ENCODE assay signal across 12 mouse cellular contexts in genomic region chr3:159885781-159886400, GRCm38 (mm10). TPM values are rescaled to one million over a fixed set of nuclear protein-coding genes. Genes with fewer than 3 reads are reported as not detected.
DNase-seq lines count a peak whose midpoint lies in the region; ATAC-seq lines count a peak whose summit lies in the region.
"Had no signal": no experiment of that assay in that cellular context is flagged by ENCODE, and none has a peak within 500 bp of the region (broad histone marks: within the 10 kb centered on the region; RNA-seq: fewer than 3 reads in every experiment).

No protein-coding gene starts in this region.

- H3K4me1 ChIP-seq in embryonic facial prominence, embryonic 11.5 days (ENCODE audit: control insufficient read depth, insufficient read depth, low read length), result no peaks in the 10 kb centered on the region
- peaks cover 22% of the 10 kb centered on the region for H3K4me1 ChIP-seq in embryonic facial prominence, embryonic 10.5 days
- H3K4me1 ChIP-seq in neural tube, embryonic 11.5 days (ENCODE audit: control insufficient read depth, insufficient read depth, low read length), result peaks cover 5% of the 10 kb centered on the region; the same call in 1 of the 2 replicates
- peaks cover 9% of the 10 kb centered on the region; the same call in 1 of the 2 replicates for H3K4me1 ChIP-seq in hindbrain, embryonic 16.5 days (ENCODE audit: control insufficient read depth, insufficient read depth, low read depth, low read length)
- H3K4me1 ChIP-seq: liver, embryonic 12.5 days had no signal

- DNase-seq in embryonic facial prominence, embryonic 11.5 days (ENCODE audit: low spot score), result peak; percentile 4
- DNase-seq in embryonic facial prominence, embryonic 10.5 days (ENCODE audit: low spot score), result no peak
- DNase-seq in neural tube, embryonic 11.5 days (ENCODE audit: low spot score), result no peak
- no peak for DNase-seq in neural tube, embryonic 10.5 days (ENCODE audit: extremely low spot score, low spot score)
- DNase-seq in retina, postnatal 1 day, result peak; percentile 2
- DNase-seq in cerebellum, postnatal 14 days, result no peak
- no peak for DNase-seq in lung, postnatal 25 days (ENCODE audit: low spot score)
- DNase-seq: cerebellum, adult 8-10 months had no signal

- no peaks in the 10 kb centered on the region for H3K36me3 ChIP-seq in embryonic facial prominence, embryonic 11.5 days (replicated peaks; ENCODE audit: control insufficient read depth, insufficient read depth, low read depth, low read length)
- H3K36me3 ChIP-seq in embryonic facial prominence, embryonic 10.5 days (replicated peaks), result peaks cover 6% of the 10 kb centered on the region
- H3K36me3 ChIP-seq in neural tube, embryonic 11.5 days (ENCODE audit: control insufficient read depth, insufficient read depth, low read length), result no peaks in the 10 kb centered on the region; the same call in 1 of the 2 replicates
- H3K36me3 ChIP-seq in hindbrain, embryonic 16.5 days (ENCODE audit: control insufficient read depth, insufficient read depth, low read length), result no peaks in the 10 kb centered on the region
- H3K36me3 ChIP-seq: intestine, embryonic 15.5 days; liver, embryonic 12.5 days had no signal

- no peak overlapping the region for H3K9ac ChIP-seq in embryonic facial prominence, embryonic 11.5 days (replicated peaks; ENCODE audit: low read length)
- no peak overlapping the region for H3K9ac ChIP-seq in neural tube, embryonic 11.5 days (ENCODE audit: low read length)
- no peak overlapping the region for H3K9ac ChIP-seq in hindbrain, embryonic 16.5 days (ENCODE audit: low read depth, low read length)
- H3K9ac ChIP-seq: intestine, embryonic 15.5 days; liver, embryonic 12.5 days had no signal

- 18% methylated on average over 1 of the region's 1 CpGs for WGBS in embryonic facial prominence, embryonic 11.5 days
- WGBS in embryonic facial prominence, embryonic 10.5 days, result 7% methylated on average over 1 of the region's 1 CpGs
- WGBS in neural tube, embryonic 11.5 days, result 5% methylated on average over 1 of the region's 1 CpGs
- WGBS in hindbrain, embryonic 16.5 days, result 0% methylated on average over 1 of the region's 1 CpGs

- H3K9me3 ChIP-seq in embryonic facial prominence, embryonic 11.5 days (replicated peaks; ENCODE audit: control insufficient read depth, low read length), result no peaks in the 10 kb centered on the region
- H3K9me3 ChIP-seq in embryonic facial prominence, embryonic 10.5 days, result no peaks in the 10 kb centered on the region
- H3K9me3 ChIP-seq in neural tube, embryonic 11.5 days (ENCODE audit: control insufficient read depth, low read length), result no peaks in the 10 kb centered on the region
- no peaks in the 10 kb centered on the region for H3K9me3 ChIP-seq in hindbrain, embryonic 16.5 days (ENCODE audit: control insufficient read depth, low read length)
- H3K9me3 ChIP-seq: intestine, embryonic 15.5 days; liver, embryonic 12.5 days had no signal

- no peak overlapping the region for H3K4me2 ChIP-seq in embryonic facial prominence, embryonic 11.5 days (ENCODE audit: low read depth, low read length)
- H3K4me2 ChIP-seq in neural tube, embryonic 11.5 days (ENCODE audit: low read depth), result no peak overlapping the region
- no peak overlapping the region; the same call in 1 of the 2 replicates for H3K4me2 ChIP-seq in hindbrain, embryonic 16.5 days (ENCODE audit: low read length)
- H3K4me2 ChIP-seq: liver, embryonic 12.5 days had no signal

- H3K27me3 ChIP-seq in embryonic facial prominence, embryonic 11.5 days (ENCODE audit: control insufficient read depth, insufficient read depth, low read length), result no peaks in the 10 kb centered on the region
- H3K27me3 ChIP-seq in embryonic facial prominence, embryonic 10.5 days (replicated peaks; ENCODE audit: low read depth, poor library complexity, severe bottlenecking), result no peaks in the 10 kb centered on the region
- H3K27me3 ChIP-seq in neural tube, embryonic 11.5 days (ENCODE audit: control insufficient read depth, insufficient read depth, low read length), result no peaks in the 10 kb centered on the region
- no peaks in the 10 kb centered on the region for H3K27me3 ChIP-seq in hindbrain, embryonic 16.5 days (replicated peaks; ENCODE audit: control insufficient read depth, insufficient read depth, low read length)
- H3K27me3 ChIP-seq: intestine, embryonic 15.5 days; liver, embryonic 12.5 days had no signal

- H3K4me3 ChIP-seq in embryonic facial prominence, embryonic 11.5 days (ENCODE audit: low read depth, low read length), result no peak overlapping the region
- no peak overlapping the region for H3K4me3 ChIP-seq in embryonic facial prominence, embryonic 10.5 days
- no peak overlapping the region for H3K4me3 ChIP-seq in neural tube, embryonic 11.5 days (ENCODE audit: low read depth, low read length)
- H3K4me3 ChIP-seq in hindbrain, embryonic 16.5 days (ENCODE audit: low read length), result no peak overlapping the region
- H3K4me3 ChIP-seq: intestine, embryonic 15.5 days; liver, embryonic 12.5 days had no signal

- no peak overlapping the region for H3K27ac ChIP-seq in embryonic facial prominence, embryonic 11.5 days (replicated peaks; ENCODE audit: low read depth, low read length)
- H3K27ac ChIP-seq in embryonic facial prominence, embryonic 10.5 days (replicated peaks), result no peak overlapping the region
- H3K27ac ChIP-seq in neural tube, embryonic 11.5 days (ENCODE audit: low read depth, low read length), result no peak overlapping the region
- H3K27ac ChIP-seq in hindbrain, embryonic 16.5 days (ENCODE audit: low read depth, low read length), result peak overlapping the region; percentile 59; the same call in 1 of the 2 replicates
- H3K27ac ChIP-seq: liver, embryonic 12.5 days had no signal

- ATAC-seq in embryonic facial prominence, embryonic 11.5 days (replicated peaks; ENCODE audit: insufficient number of reproducible peaks, low FRiP score, low TSS enrichment, low read depth), result no peak
- ATAC-seq in neural tube, embryonic 11.5 days (ENCODE audit: insufficient read depth, low FRiP score, low TSS enrichment), result peak; percentile 10; the same call in 1 of the 2 replicates
- peak; percentile 50; the same call in 1 of the 2 replicates for ATAC-seq in hindbrain, embryonic 16.5 days
- ATAC-seq: activated CD4-positive, CD25-positive, alpha-beta regulatory T cell, adult 4 months; liver, embryonic 12.5 days had no signal

RNA-seq across cellular contexts. Expression of gene Wls, which starts 46.4 kb away (rescaled TPM):
- 154 and 156 TPM in 2 replicates for polyA plus RNA-seq in embryonic facial prominence, embryonic 11.5 days (2014; fragmentation: Nextera tagmentation; extraction: Ambion mirVana)
- 118 and 122 TPM in 2 replicates for polyA plus RNA-seq in embryonic facial prominence, embryonic 10.5 days (2016; fragmentation: Nextera tagmentation; extraction: Ambion mirVana)
- 112 and 113 TPM in 2 replicates for polyA plus RNA-seq in neural tube, embryonic 11.5 days (2014; fragmentation: Nextera tagmentation; extraction: Ambion mirVana)
- polyA plus RNA-seq in hindbrain, embryonic 16.5 days (2015; fragmentation: Nextera tagmentation; extraction: Ambion mirVana), result 67.8 and 83.9 TPM in 2 replicates

Comparison
In these comparisons a context has a peak if more than half of its experiments do, and no peak if none do; other contexts are left out.
1. DNase-seq: peak in embryonic facial prominence, embryonic 11.5 days (single experiment) and retina, postnatal 1 day (single experiment); none in embryonic facial prominence, embryonic 10.5 days (single experiment), neural tube, embryonic 11.5 days (single experiment), neural tube, embryonic 10.5 days (single experiment), cerebellum, postnatal 14 days (0 of 2) and lung, postnatal 25 days (single experiment).